Mouse (Mus musculus): ENCODE data around the gene Notch3.

- peak; percentile 30; the same call in 1 of the 2 replicates for TF ChIP-seq CTCF (IDR thresholded peaks at IDR 0.05; ENCODE audit: extremely low read depth, insufficient read depth, low read length)
- no peak for TF ChIP-seq POLR2A (IDR thresholded peaks at IDR 0.05; ENCODE audit: extremely low read depth, insufficient read depth, low read length)
Measured at GRCm38 (mm10) chr17:32103054-32103453, 63.6 kb downstream of the Notch3 start.

All from cortical plate, adult 2 months (tissue).